Mouse (Mus musculus): ENCODE data around the gene Rcbtb1. TPM values are rescaled to one million over a fixed set of nuclear protein-coding genes. Genes with fewer than 3 reads are reported as not detected.
"Not testable (repeated sequence)": the region's sequence is repeated elsewhere in the genome, so short reads cannot be mapped to it uniquely, and the experiment has no call there.

Gene Rcbtb1
- polyA plus RNA-seq, 1 experiment from 2014 or later: 47.4 TPM

GRCm38 (mm10) chr14:59209816-59210215 is 8.8 kb downstream of the Rcbtb1 start:
- no peak for ATAC-seq (ENCODE audit: insufficient read depth, low FRiP score, low read depth)
- 94% methylated on average over 2 of the region's 2 CpGs for WGBS

GRCm38 (mm10) chr14:59219241-59219640 is 18.2 kb downstream of the Rcbtb1 start:
- H3K4me3 ChIP-seq (replicated peaks): no peak overlapping the region
- no peaks in the 10 kb centered on the region for H3K4me1 ChIP-seq
- no peaks in the 10 kb centered on the region for H3K27me3 ChIP-seq (replicated peaks)
- ATAC-seq (ENCODE audit: insufficient read depth, low FRiP score, low read depth): no peak
- H3K9ac ChIP-seq: no peak overlapping the region
- 87% methylated on average over 3 of the region's 3 CpGs for WGBS
- peaks cover 19% of the 10 kb centered on the region for H3K36me3 ChIP-seq
- no peak overlapping the region for H3K27ac ChIP-seq
- no peak overlapping the region for H3K4me2 ChIP-seq
- no peaks in the 10 kb centered on the region for H3K9me3 ChIP-seq

More at GRCm38 (mm10) chr14:59209816-59210215, 8.8 kb downstream of the Rcbtb1 start:
- H3K4me1 ChIP-seq: 0 out of 2 replicates have a peak, but pooled peaks cover 5% of the 10 kb centered on the region
- no peaks in the 10 kb centered on the region for H3K9me3 ChIP-seq
- H3K9ac ChIP-seq: no peak overlapping the region
- no peak overlapping the region for H3K4me3 ChIP-seq (replicated peaks)
- H3K4me2 ChIP-seq: no peak overlapping the region
- no peak overlapping the region for H3K27ac ChIP-seq
- H3K36me3 ChIP-seq: peaks cover 3% of the 10 kb centered on the region
- no peaks in the 10 kb centered on the region for H3K27me3 ChIP-seq (replicated peaks)

GRCm38 (mm10) chr14:59226240-59226639 is 25.2 kb downstream of the Rcbtb1 start:
- Histone ChIP-seq H3K27ac (no peak overlapping the region), H3K9me3 (no peaks in the 10 kb centered on the region), H3K27me3 (replicated peaks) (no peaks in the 10 kb centered on the region), H3K4me2 (no peak overlapping the region), H3K9ac (no peak overlapping the region), H3K36me3 (peaks cover 41% of the 10 kb centered on the region), H3K4me1 (no peaks in the 10 kb centered on the region), H3K4me3 (replicated peaks) (no peak overlapping the region)
- no peak for ATAC-seq (ENCODE audit: insufficient read depth, low FRiP score, low read depth)
- 93% methylated on average over 11 of the region's 11 CpGs for WGBS

- Histone ChIP-seq H3K4me3 (replicated peaks) (no peak overlapping the region), H3K27me3 (replicated peaks) (no peaks in the 10 kb centered on the region), H3K9ac (no peak overlapping the region), H3K4me2 (no peak overlapping the region), H3K4me1 (no peaks in the 10 kb centered on the region), H3K27ac (no peak overlapping the region), H3K36me3 (peaks cover 43% of the 10 kb centered on the region), H3K9me3 (no peaks in the 10 kb centered on the region)
- 91% methylated on average over 3 of the region's 3 CpGs for WGBS
- ATAC-seq (ENCODE audit: insufficient read depth, low FRiP score, low read depth): no peak
Observed at GRCm38 (mm10) chr14:59229822-59230221, 28.8 kb downstream of the Rcbtb1 start.

- Histone ChIP-seq H3K36me3 (peaks cover 44% of the 10 kb centered on the region), H3K4me1 (no peaks in the 10 kb centered on the region), H3K27ac (no peak overlapping the region), H3K4me3 (replicated peaks) (no peak overlapping the region), H3K9me3 (no peaks in the 10 kb centered on the region), H3K27me3 (replicated peaks) (no peaks in the 10 kb centered on the region), H3K4me2 (no peak overlapping the region), H3K9ac (no peak overlapping the region)
- WGBS: 89% methylated on average over 21 of the region's 21 CpGs
- no peak for ATAC-seq (ENCODE audit: insufficient read depth, low FRiP score, low read depth)
Observed at GRCm38 (mm10) chr14:59230331-59230966, 29.4 kb downstream of the Rcbtb1 start.

GRCm38 (mm10) chr14:59232003-59232402 is 31.0 kb downstream of the Rcbtb1 start:
- no peak for ATAC-seq (ENCODE audit: insufficient read depth, low FRiP score, low read depth)

GRCm38 (mm10) chr14:59233635-59234034 is 32.6 kb downstream of the Rcbtb1 start:
- Histone ChIP-seq H3K9me3 (no peaks in the 10 kb centered on the region), H3K4me3 (replicated peaks) (no peak overlapping the region), H3K36me3 (peaks cover 41% of the 10 kb centered on the region), H3K4me2 (no peak overlapping the region), H3K4me1 (no peaks in the 10 kb centered on the region), H3K27ac (no peak overlapping the region), H3K9ac (no peak overlapping the region), H3K27me3 (replicated peaks) (no peaks in the 10 kb centered on the region)
- 89% methylated on average over 9 of the region's 9 CpGs for WGBS
- ATAC-seq (ENCODE audit: insufficient read depth, low FRiP score, low read depth): no peak

More at GRCm38 (mm10) chr14:59232003-59232402, 31.0 kb downstream of the Rcbtb1 start:
- Histone ChIP-seq H3K4me2 (no peak overlapping the region), H3K9me3 (no peaks in the 10 kb centered on the region), H3K27me3 (replicated peaks) (no peaks in the 10 kb centered on the region), H3K4me1 (no peaks in the 10 kb centered on the region), H3K4me3 (replicated peaks) (no peak overlapping the region), H3K36me3 (peaks cover 44% of the 10 kb centered on the region), H3K9ac (no peak overlapping the region), H3K27ac (no peak overlapping the region)
- 68% methylated on average over 5 of the region's 5 CpGs for WGBS

- not testable (repeated sequence) for H3K27ac ChIP-seq; H3K9ac ChIP-seq; ATAC-seq (ENCODE audit: insufficient read depth, low FRiP score, low read depth); H3K27me3 ChIP-seq (replicated peaks); H3K4me1 ChIP-seq; H3K36me3 ChIP-seq; H3K4me3 ChIP-seq (replicated peaks); H3K9me3 ChIP-seq; H3K4me2 ChIP-seq
- 52% methylated on average over 5 of the region's 5 CpGs for WGBS
Observed at GRCm38 (mm10) chr14:59250350-59250749, 49.3 kb downstream of the Rcbtb1 start.

GRCm38 (mm10) chr14:59255861-59256260 is 54.9 kb downstream of the Rcbtb1 start:
- not testable (repeated sequence) for H3K27me3 ChIP-seq (replicated peaks); ATAC-seq (ENCODE audit: insufficient read depth, low FRiP score, low read depth); H3K9me3 ChIP-seq; H3K36me3 ChIP-seq; H3K4me1 ChIP-seq; H3K9ac ChIP-seq; H3K4me2 ChIP-seq; H3K27ac ChIP-seq; H3K4me3 ChIP-seq (replicated peaks)
- WGBS: 84% methylated on average over 1 of the region's 1 CpGs

- Histone ChIP-seq H3K9ac (no peak within 1 kb of the TSS), H3K27ac (no peak within 1 kb of the TSS), H3K4me1 (no peaks in the 10 kb centered on the region), H3K4me2 (no peak within 1 kb of the TSS), H3K27me3 (replicated peaks) (no peaks in the 10 kb centered on the region), H3K36me3 (no peaks in the 10 kb centered on the region), H3K4me3 (replicated peaks) (no peak within 1 kb of the TSS), H3K9me3 (no peaks in the 10 kb centered on the region)
- ATAC-seq (ENCODE audit: insufficient read depth, low FRiP score, low read depth): no peak
- WGBS: 51% methylated on average over 3 of the region's 3 CpGs
Observed at GRCm38 (mm10) chr14:59260056-59260455, 59.0 kb downstream of the Rcbtb1 start, which contains the start of gene Gm6904. Gene Gm6904, minus strand, starts transcription at chr14:59260216.

- not testable (repeated sequence) for H3K4me3 ChIP-seq (replicated peaks); ATAC-seq (ENCODE audit: insufficient read depth, low FRiP score, low read depth); H3K9me3 ChIP-seq; H3K27ac ChIP-seq; H3K9ac ChIP-seq; H3K27me3 ChIP-seq (replicated peaks); H3K36me3 ChIP-seq; H3K4me2 ChIP-seq; H3K4me1 ChIP-seq
- 77% methylated on average over 4 of the region's 4 CpGs for WGBS
Observed at GRCm38 (mm10) chr14:59274961-59275360, 74.0 kb downstream of the Rcbtb1 start.
